Mouse (Mus musculus) CH12.LX (cell line): Measurements from ENCODE around the gene Eif3j1. TPM values are rescaled to one million over a fixed set of nuclear protein-coding genes. Genes with fewer than 3 reads are reported as not detected.

Experiments used
- DNase-seq: peaks from one replicate; pipeline ENCODE4 v3.0.0-alpha.2; 2013; ENCODE audit errors: extremely low read depth
- H3K27ac ChIP-seq: 2 replicates; pipeline ENCODE4 v1.5.1; 2012; ENCODE audit warnings: low read depth, mild to moderate bottlenecking, control low read depth, moderate library complexity; ENCODE audit not compliant: insufficient read depth
- H3K27me3 ChIP-seq: replicated peaks from 2 replicates; pipeline ENCODE3; 2012; ENCODE audit warnings: inconsistent platforms
- H3K36me3 ChIP-seq, 2 experiments: replicated peaks in 1 of 2; 2 replicates each; pipeline versions ENCODE3 to v1.6.1; 2012; ENCODE audit warnings: inconsistent platforms in 1 of 2, low read length in 1 of 2, mild to moderate bottlenecking in 1 of 2, mixed read lengths in 1 of 2, moderate library complexity in 1 of 2; ENCODE audit not compliant: control insufficient read depth in 1 of 2, insufficient read depth in 1 of 2
- H3K4me1 ChIP-seq, 2 experiments: 2 replicates each; pipeline ENCODE4 v1.6.1; 2012; ENCODE audit warnings: inconsistent platforms in 1 of 2, moderate library complexity in 1 of 2; ENCODE audit not compliant: insufficient read depth in 2 of 2, control insufficient read depth in 1 of 2
- H3K4me2 ChIP-seq: 2 replicates; pipeline ENCODE4 v1.6.1; 2012; ENCODE audit warnings: low read depth, mild to moderate bottlenecking, control low read depth; ENCODE audit not compliant: poor library complexity, insufficient read depth, severe bottlenecking
- H3K4me3 ChIP-seq, 3 experiments: fragments of 150-350 bp in 1 of 3; sonication (generic) in 1 of 3; replicated peaks in 1 of 3; 2 replicates each; pipeline versions ENCODE3 to v1.5.1; 2011 to 2012; ENCODE audit warnings: low read depth in 2 of 3, low read length in 2 of 3, mild to moderate bottlenecking in 2 of 3, moderate library complexity in 2 of 3, control low read depth in 1 of 3, improper control_type of control experiment in 1 of 3, inconsistent platforms in 1 of 3, mixed read lengths in 1 of 3; ENCODE audit not compliant: poor library complexity in 1 of 3
- H3K79me2 ChIP-seq: replicated peaks from 2 replicates; pipeline ENCODE4 v1.6.1; 2012; ENCODE audit warnings: mild to moderate bottlenecking, moderate library complexity; ENCODE audit not compliant: control insufficient read depth, poor library complexity, insufficient read depth, severe bottlenecking; ENCODE audit errors: extremely low read depth
- H3K9ac ChIP-seq: 2 replicates; pipeline ENCODE4 v1.6.1; 2012; ENCODE audit warnings: low read depth, mild to moderate bottlenecking, control low read depth, moderate library complexity; ENCODE audit not compliant: insufficient read depth
- H3K9me3 ChIP-seq: replicated peaks from 2 replicates; pipeline ENCODE3; 2012; ENCODE audit warnings: low read length, inconsistent platforms, mixed read lengths
- CHD1 ChIP-seq: IDR thresholded peaks from 2 replicates; pipeline ENCODE4 v1.6.1; 2012; ENCODE audit warnings: low read depth, low read length, improper control_type of control experiment, inconsistent platforms
- CHD2 ChIP-seq: IDR thresholded peaks from 2 replicates; pipeline ENCODE4 v1.6.1; 2011; ENCODE audit warnings: low read length, improper control_type of control experiment
- CTCF ChIP-seq, 2 experiments: IDR thresholded peaks in 1 of 2; conservative IDR thresholded peaks in 1 of 2; 2 replicates each; pipeline ENCODE4 v1.5.1; 2011 to 2012; ENCODE audit warnings: low read depth in 2 of 2, low read length in 2 of 2, improper control_type of control experiment in 1 of 2, inconsistent platforms in 1 of 2, mild to moderate bottlenecking in 1 of 2, moderate library complexity in 1 of 2
- ELF1 ChIP-seq: IDR thresholded peaks from 2 replicates; pipeline ENCODE4 v1.6.1; 2014; ENCODE audit warnings: low read depth, mild to moderate bottlenecking, inconsistent platforms, low read length, improper control_type of control experiment
- EP300 ChIP-seq: IDR thresholded peaks from 2 replicates; pipeline ENCODE4 v1.6.1; 2011; ENCODE audit warnings: low read length, improper control_type of control experiment
- ETS1 ChIP-seq: conservative IDR thresholded peaks from 2 replicates; pipeline ENCODE4 v1.6.1; 2012; ENCODE audit warnings: low read depth, mild to moderate bottlenecking, inconsistent platforms, low read length, improper control_type of control experiment, moderate library complexity
- GABPA ChIP-seq: IDR thresholded peaks from 2 replicates; pipeline ENCODE4 v1.6.1; 2012; ENCODE audit warnings: low read depth, low read length, improper control_type of control experiment, inconsistent platforms; ENCODE audit not compliant: insufficient replicate concordance
- IRF4 ChIP-seq: IDR thresholded peaks from 2 replicates; pipeline ENCODE4 v1.6.1; 2014; ENCODE audit warnings: low read depth, mild to moderate bottlenecking, inconsistent platforms, low read length, improper control_type of control experiment
- JUN ChIP-seq: IDR thresholded peaks from 2 replicates; pipeline ENCODE4 v1.6.1; 2011; ENCODE audit warnings: low read depth, mild to moderate bottlenecking, low read length, improper control_type of control experiment, moderate library complexity; ENCODE audit not compliant: insufficient read depth
- JUND ChIP-seq: conservative IDR thresholded peaks from 2 replicates; pipeline ENCODE4 v1.6.1; 2011; ENCODE audit warnings: low read depth, low read length, improper control_type of control experiment
- MAFK ChIP-seq: IDR thresholded peaks from 2 replicates; pipeline ENCODE4 v1.6.1; 2011; ENCODE audit warnings: low read length, improper control_type of control experiment; ENCODE audit not compliant: insufficient replicate concordance
- MAX ChIP-seq: IDR thresholded peaks from 2 replicates; pipeline ENCODE4 v1.6.1; 2011; ENCODE audit warnings: low read length, improper control_type of control experiment
- MEF2A ChIP-seq: IDR thresholded peaks from 2 replicates; pipeline ENCODE4 v1.6.1; 2014; ENCODE audit warnings: low read depth, mild to moderate bottlenecking, inconsistent platforms, low read length, improper control_type of control experiment, borderline replicate concordance
- MXI1 ChIP-seq: IDR thresholded peaks from 2 replicates; pipeline ENCODE4 v1.6.1; 2011; ENCODE audit warnings: mild to moderate bottlenecking, low read depth, low read length, improper control_type of control experiment
- MYC ChIP-seq: IDR thresholded peaks from 2 replicates; pipeline ENCODE4 v1.6.1; 2011; ENCODE audit warnings: low read depth, mild to moderate bottlenecking, improper control_type of control experiment, low read length
- NELFE ChIP-seq: IDR thresholded peaks from 2 replicates; pipeline ENCODE4 v1.6.1; 2011; ENCODE audit warnings: low read depth, low read length, improper control_type of control experiment
- PAX5 ChIP-seq: IDR thresholded peaks from 2 replicates; pipeline ENCODE4 v1.6.1; 2012; ENCODE audit warnings: low read length, inconsistent platforms, mixed read lengths
- RAD21 ChIP-seq: IDR thresholded peaks from 2 replicates; pipeline ENCODE4 v1.6.1; 2011; ENCODE audit warnings: low read depth, mild to moderate bottlenecking, low read length, improper control_type of control experiment, moderate library complexity
- RCOR1 ChIP-seq: conservative IDR thresholded peaks from 2 replicates; pipeline ENCODE4 v1.6.1; 2012; ENCODE audit warnings: low read depth, mild to moderate bottlenecking, inconsistent platforms, low read length, improper control_type of control experiment
- SIN3A ChIP-seq: IDR thresholded peaks from 2 replicates; pipeline ENCODE4 v1.6.1; 2012; ENCODE audit warnings: low read length, improper control_type of control experiment, inconsistent platforms
- SMC3 ChIP-seq: IDR thresholded peaks from 2 replicates; pipeline ENCODE4 v1.6.1; 2011; ENCODE audit warnings: low read depth, low read length, improper control_type of control experiment
- TBP ChIP-seq: conservative IDR thresholded peaks from 2 replicates; pipeline ENCODE4 v1.6.1; 2011; ENCODE audit warnings: low read depth, low read length, improper control_type of control experiment
- TCF12 ChIP-seq: IDR thresholded peaks from 2 replicates; pipeline ENCODE4 v1.6.1; 2014; ENCODE audit warnings: low read depth, mild to moderate bottlenecking, inconsistent platforms, low read length, improper control_type of control experiment
- UBTF ChIP-seq: IDR thresholded peaks from 2 replicates; pipeline ENCODE4 v1.6.1; 2012; ENCODE audit warnings: low read depth, mild to moderate bottlenecking, inconsistent platforms, low read length, improper control_type of control experiment, moderate library complexity
- USF2 ChIP-seq: conservative IDR thresholded peaks from 2 replicates; pipeline ENCODE4 v1.6.1; 2011; ENCODE audit warnings: low read depth, low read length, improper control_type of control experiment
- ZC3H11A ChIP-seq: IDR thresholded peaks from 2 replicates; pipeline ENCODE4 v1.6.1; 2012; ENCODE audit warnings: low read depth, mild to moderate bottlenecking, inconsistent platforms, low read length, improper control_type of control experiment
- ZKSCAN1 ChIP-seq: IDR thresholded peaks from 2 replicates; pipeline ENCODE4 v1.6.1; 2012; ENCODE audit warnings: low read depth, inconsistent platforms, low read length, improper control_type of control experiment, borderline replicate concordance
- ZNF384 ChIP-seq: IDR thresholded peaks from 2 replicates; pipeline ENCODE4 v1.6.1; 2012; ENCODE audit warnings: low read depth, low read length, improper control_type of control experiment, inconsistent platforms
- dilution Hi-C: fragments of 300-500 bp; cut with MboI; formaldehyde crosslinking; loops from 2 replicates; pipeline ENCODE4 v1.14.3; 2020; ENCODE audit warnings: low sequenced_read_pairs; ENCODE audit not compliant: extremely low pct_unique_long_range_greater_than_20kb, extremely low pct_ligation_motif_present
- in situ Hi-C: fragments of 300-500 bp; cut with MboI; formaldehyde crosslinking; loops from 3 replicates; pipeline ENCODE4 v1.14.3; 2019; ENCODE audit warnings: low sequenced_read_pairs, low pct_ligation_motif_present, low pct_unique_long_range_greater_than_20kb, mixed read lengths
- polyA plus RNA-seq: library from polyadenylated mRNA; unstranded; fragments of >175 nt; gene quantifications from 2 replicates; pipeline ENCODE4 v1.2.1, GENCODE M21; 2012; ENCODE audit warnings: low read depth; ENCODE audit not compliant: insufficient read length
- total RNA-seq, 2 experiments: library from RNA; depleted of rRNA; stranded (reverse); fragments of 300-350 nt in 1 of 2; fragments of >200 nt in 1 of 2; gene quantifications; 2 replicates each; pipeline ENCODE4 v1.2.3; 2012 to 2014

Gene Eif3j1
- total and polyA plus RNA-seq, 3 experiments = 20.1 to 40.1 (median 27.9) TPM

- in situ Hi-C loops = no loop called here
- Histone ChIP-seq H3K4me3 (no peak overlapping the region), H3K9me3 (no peaks in the 10 kb centered on the region), H3K27ac (no peak overlapping the region), H3K79me2 (no peaks in the 10 kb centered on the region), H3K9ac (no peak overlapping the region), H3K4me1 (no peaks in the 10 kb centered on the region), H3K27me3 (no peaks in the 10 kb centered on the region), H3K4me2 (no peak overlapping the region), H3K36me3 (peaks cover 11 to 48% of the 10 kb centered on the region in 2 experiments)
- TF ChIP-seq ELF1 = no peak
- TF ChIP-seq NELFE = no peak
- no peak for TF ChIP-seq GABPA
- TF ChIP-seq TCF12 = no peak
- TF ChIP-seq MAFK = no peak
- peak in 1 of 2 experiments; percentile 54; a peak in 2 of 4 replicates for TF ChIP-seq CTCF (conservative IDR thresholded peaks at IDR 0.05 in 1 of 2, IDR thresholded peaks at IDR 0.05 in 1 of 2; ENCODE audit: low read depth in 2 of 2, low read length in 2 of 2)
- TF ChIP-seq SIN3A = no peak
- TF ChIP-seq CHD1 = no peak
- TF ChIP-seq MYC = no peak
- TF ChIP-seq RAD21 = peak; percentile 35
- no peak for TF ChIP-seq USF2
- no peak for TF ChIP-seq ZKSCAN1
- no peak for TF ChIP-seq TBP
- peak; percentile 22; the same call in 1 of the 2 replicates for TF ChIP-seq SMC3
- TF ChIP-seq CHD2 = no peak
- no peak for TF ChIP-seq MXI1
- TF ChIP-seq RCOR1 = no peak
- TF ChIP-seq ZC3H11A = no peak
- TF ChIP-seq MEF2A = no peak
- no peak for TF ChIP-seq JUND
- TF ChIP-seq IRF4 = no peak
- no peak for TF ChIP-seq PAX5
- no peak; the same call in 1 of the 2 replicates for TF ChIP-seq ZNF384
- dilution Hi-C loops = no loop called here
- DNase-seq = no peak
Observed at GRCm38 (mm10) chr2:121995738-121996137, 32.6 kb upstream of the Eif3j1 start.

GRCm38 (mm10) chr2:122008832-122009231 lies 19.5 kb upstream of the Eif3j1 start:
- Histone ChIP-seq H3K9me3 (no peaks in the 10 kb centered on the region), H3K4me1 (peaks cover 0 to 31% of the 10 kb centered on the region in 2 experiments; a peak in 2 of 4 replicates), H3K9ac (no peak overlapping the region), H3K27me3 (no peaks in the 10 kb centered on the region), H3K79me2 (no peaks in the 10 kb centered on the region), H3K4me2 (no peak overlapping the region), H3K27ac (no peak overlapping the region), H3K36me3 (peaks cover 10 to 30% of the 10 kb centered on the region in 2 experiments), H3K4me3 (no peak overlapping the region)
- TF ChIP-seq ETS1 (no peak), RAD21 (no peak), MAX (no peak), JUN (no peak), EP300 (no peak), CHD1 (no peak), TCF12 (no peak), MYC (no peak), UBTF (no peak), CHD2 (no peak), MAFK (no peak), ZKSCAN1 (no peak), MXI1 (no peak), ZNF384 (no peak), CTCF (conservative IDR thresholded peaks at IDR 0.05 in 1 of 2, IDR thresholded peaks at IDR 0.05 in 1 of 2; ENCODE audit: low read depth in 2 of 2, low read length in 2 of 2) (no peak), NELFE (no peak)
- dilution Hi-C loops (no loop called here), in situ Hi-C loops (no loop called here)
- no peak for DNase-seq
